Mouse (Mus musculus) hindbrain, embryonic 15.5 days (tissue): ENCODE data around the gene Top1. TPM values are rescaled to one million over a fixed set of nuclear protein-coding genes. Genes with fewer than 3 reads are reported as not detected.

Experiments used
- ATAC-seq: fragments of 200-750 bp; cut with Nextera tagmentation; 2 replicates; pipeline ENCODE4 v1.8.0; 2017; ENCODE audit warnings: low read depth, moderate number of reproducible peaks, moderate TSS enrichment; ENCODE audit not compliant: low FRiP score
- H3K27ac ChIP-seq: fragments of 300-500 bp; sonication (generic); replicated peaks from 2 replicates; pipeline ENCODE4 v1.5.1; 2015; ENCODE audit warnings: mild to moderate bottlenecking, inconsistent platforms
- H3K27me3 ChIP-seq: fragments of 300-500 bp; sonication (generic); 2 replicates; pipeline ENCODE4 v1.6.1; 2015; ENCODE audit warnings: control low read depth, inconsistent platforms
- H3K36me3 ChIP-seq: fragments of 300-500 bp; sonication (generic); 2 replicates; pipeline ENCODE4 v1.6.1; 2015; ENCODE audit warnings: control low read depth, inconsistent platforms
- H3K4me1 ChIP-seq: fragments of 300-500 bp; sonication (generic); replicated peaks from 2 replicates; pipeline ENCODE4 v1.6.1; 2015; ENCODE audit warnings: control low read depth, inconsistent platforms
- H3K4me2 ChIP-seq: fragments of 300-500 bp; sonication (generic); 2 replicates; pipeline ENCODE4 v1.6.1; 2015; ENCODE audit warnings: moderate library complexity, mild to moderate bottlenecking, inconsistent platforms
- H3K4me3 ChIP-seq: fragments of 300-500 bp; sonication (generic); 2 replicates; pipeline ENCODE4 v1.5.1; 2015; ENCODE audit warnings: mild to moderate bottlenecking, inconsistent platforms
- H3K9ac ChIP-seq: fragments of 300-500 bp; sonication (generic); 2 replicates; pipeline ENCODE4 v1.6.1; 2015; ENCODE audit warnings: inconsistent platforms
- H3K9me3 ChIP-seq: fragments of 300-500 bp; sonication (generic); 2 replicates; pipeline ENCODE4 v1.6.1; 2016; ENCODE audit warnings: control low read depth, inconsistent platforms
- WGBS: fragments of 180-500 bp; shearing (Covaris S2); methylation state at CpG from one replicate; pipeline ENCODE4 v1.1.7; 2015; 5-methylcytosine and 5-hydroxymethylcytosine counted together
- polyA plus RNA-seq: library from polyadenylated mRNA; unstranded; fragments of >200 nt; fragmentation: Nextera tagmentation; extraction: Ambion mirVana; gene quantifications from 2 replicates; pipeline ENCODE4 v1.2.1, GENCODE M21; 2015

Gene Top1
- 66.2 and 69.7 TPM in 2 replicates for polyA plus RNA-seq

GRCm38 (mm10) chr2:160645614-160646137, at the start of gene Top1:
Gene Top1, plus strand, starts transcription at chr2:160645888.
- peak within 1 kb of the TSS; percentile 99 for H3K27ac ChIP-seq
- H3K9me3 ChIP-seq = no peaks in the 10 kb centered on the region
- peaks cover 26% of the 10 kb centered on the region for H3K4me1 ChIP-seq
- peak; percentile 99 for ATAC-seq
- peak within 1 kb of the TSS; percentile 71 for H3K4me3 ChIP-seq
- H3K9ac ChIP-seq = peak within 1 kb of the TSS; percentile 94
- H3K27me3 ChIP-seq = no peaks in the 10 kb centered on the region
- under 1% methylated on average over 50 of the region's 50 CpGs for WGBS
- peak within 1 kb of the TSS; percentile 68 for H3K4me2 ChIP-seq
- H3K36me3 ChIP-seq = no peaks in the 10 kb centered on the region

- H3K27me3 ChIP-seq = no peaks in the 10 kb centered on the region; the same call in 1 of the 2 replicates
- H3K9me3 ChIP-seq = no peaks in the 10 kb centered on the region
- H3K4me2 ChIP-seq = no peak overlapping the region
- H3K36me3 ChIP-seq = no peaks in the 10 kb centered on the region
- H3K27ac ChIP-seq = no peak overlapping the region
- peak; percentile 80 for ATAC-seq
- H3K4me3 ChIP-seq = no peak overlapping the region
- H3K9ac ChIP-seq = no peak overlapping the region
- no peaks in the 10 kb centered on the region for H3K4me1 ChIP-seq
- WGBS = 30% methylated on average over 12 of the region's 12 CpGs
Measured at GRCm38 (mm10) chr2:160597582-160598281, 48.0 kb upstream of the Top1 start.

DNA sequence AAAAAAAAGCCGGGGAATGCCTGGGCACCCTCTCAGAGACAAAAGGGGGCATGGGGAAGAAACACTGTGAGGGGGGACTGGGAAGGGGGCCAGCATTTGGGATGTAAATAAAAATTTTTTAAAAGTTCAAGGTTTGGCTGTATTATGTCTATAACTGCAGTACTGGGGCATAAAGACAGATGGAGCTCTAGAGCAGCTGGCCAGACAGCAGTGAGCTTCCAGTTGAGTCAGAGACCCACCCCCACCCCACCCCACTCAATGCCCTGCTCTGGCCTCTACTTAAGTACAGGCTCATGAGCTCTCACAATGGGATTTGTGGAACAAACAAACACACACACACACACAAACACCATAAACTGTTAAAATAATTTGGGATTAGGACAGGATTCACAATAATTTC, 43.9 kb upstream of the Top1 start:
- no peaks in the 10 kb centered on the region for H3K9me3 ChIP-seq
- no peak overlapping the region for H3K4me2 ChIP-seq
- no peaks in the 10 kb centered on the region for H3K4me1 ChIP-seq
- no peaks in the 10 kb centered on the region for H3K36me3 ChIP-seq
- H3K9ac ChIP-seq = no peak overlapping the region
- H3K4me3 ChIP-seq = no peak overlapping the region
- no peak for ATAC-seq
- H3K27ac ChIP-seq = no peak overlapping the region
- 89% methylated on average over 1 of the region's 1 CpGs for WGBS
- no peaks in the 10 kb centered on the region for H3K27me3 ChIP-seq

GRCm38 (mm10) chr2:160603154-160603933, 42.3 kb upstream of the Top1 start:
- WGBS = 58% methylated on average over 10 of the region's 10 CpGs

GRCm38 (mm10) chr2:160610012-160610411, 35.7 kb upstream of the Top1 start:
- Histone ChIP-seq H3K27me3 (no peaks in the 10 kb centered on the region), H3K4me2 (no peak overlapping the region), H3K27ac (no peak overlapping the region), H3K9me3 (no peaks in the 10 kb centered on the region), H3K36me3 (no peaks in the 10 kb centered on the region), H3K4me3 (no peak overlapping the region), H3K9ac (no peak overlapping the region), H3K4me1 (no peaks in the 10 kb centered on the region)
- WGBS = 52% methylated on average over 2 of the region's 2 CpGs
- ATAC-seq = peak; percentile 82; the same call in 1 of the 2 replicates

More at GRCm38 (mm10) chr2:160603154-160603933, 42.3 kb upstream of the Top1 start:
- no peak for ATAC-seq
- H3K4me3 ChIP-seq = no peak overlapping the region
- no peak overlapping the region for H3K9ac ChIP-seq
- no peaks in the 10 kb centered on the region for H3K27me3 ChIP-seq
- H3K27ac ChIP-seq = no peak overlapping the region
- no peaks in the 10 kb centered on the region for H3K4me1 ChIP-seq
- no peaks in the 10 kb centered on the region for H3K36me3 ChIP-seq
- no peak overlapping the region for H3K4me2 ChIP-seq
- H3K9me3 ChIP-seq = no peaks in the 10 kb centered on the region

- no peak overlapping the region for H3K4me2 ChIP-seq
- no peak overlapping the region for H3K27ac ChIP-seq
- ATAC-seq = no peak
- H3K9ac ChIP-seq = no peak overlapping the region
- H3K4me3 ChIP-seq = no peak overlapping the region
- no peaks in the 10 kb centered on the region for H3K27me3 ChIP-seq
- no peaks in the 10 kb centered on the region for H3K4me1 ChIP-seq
- WGBS = 71% methylated on average over 5 of the region's 5 CpGs
- H3K9me3 ChIP-seq = no peaks in the 10 kb centered on the region
- no peaks in the 10 kb centered on the region for H3K36me3 ChIP-seq
Measured at GRCm38 (mm10) chr2:160613186-160613919, 32.3 kb upstream of the Top1 start.

DNA sequence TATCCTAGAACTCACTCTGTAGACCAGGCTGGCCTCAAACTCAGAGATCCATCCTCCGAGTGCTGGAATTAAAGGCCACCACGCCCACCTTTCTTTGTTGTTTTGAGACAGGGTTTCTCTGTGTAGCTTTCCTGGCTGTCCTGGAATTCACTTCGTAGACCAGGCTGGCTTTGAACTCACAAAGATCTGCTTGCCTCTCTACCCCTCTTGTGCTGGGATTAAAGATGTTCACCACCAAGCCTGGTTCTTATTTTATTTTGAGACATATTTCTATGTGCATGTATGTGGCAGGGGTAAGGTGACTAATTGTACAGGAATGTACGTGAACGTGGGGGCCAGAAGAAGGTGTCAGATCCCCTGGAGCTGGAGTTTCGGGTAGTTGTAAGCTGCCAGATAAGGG, 27.9 kb upstream of the Top1 start:
- Histone ChIP-seq H3K4me1 (peaks cover 12% of the 10 kb centered on the region; the same call in 1 of the 2 replicates), H3K4me2 (no peak overlapping the region), H3K36me3 (no peaks in the 10 kb centered on the region), H3K9ac (no peak overlapping the region), H3K4me3 (no peak overlapping the region), H3K27me3 (no peaks in the 10 kb centered on the region), H3K27ac (no peak overlapping the region), H3K9me3 (no peaks in the 10 kb centered on the region)
- 86% methylated on average over 6 of the region's 6 CpGs for WGBS
- ATAC-seq = no peak

GRCm38 (mm10) chr2:160618619-160619220, 27.0 kb upstream of the Top1 start:
- Histone ChIP-seq H3K9me3 (no peaks in the 10 kb centered on the region), H3K4me1 (peaks cover 12% of the 10 kb centered on the region; the same call in 1 of the 2 replicates), H3K27ac (no peak overlapping the region), H3K4me3 (no peak overlapping the region), H3K36me3 (no peaks in the 10 kb centered on the region), H3K27me3 (no peaks in the 10 kb centered on the region), H3K9ac (no peak overlapping the region), H3K4me2 (no peak overlapping the region)
- 45% methylated on average over 6 of the region's 6 CpGs for WGBS
- no peak for ATAC-seq

DNA sequence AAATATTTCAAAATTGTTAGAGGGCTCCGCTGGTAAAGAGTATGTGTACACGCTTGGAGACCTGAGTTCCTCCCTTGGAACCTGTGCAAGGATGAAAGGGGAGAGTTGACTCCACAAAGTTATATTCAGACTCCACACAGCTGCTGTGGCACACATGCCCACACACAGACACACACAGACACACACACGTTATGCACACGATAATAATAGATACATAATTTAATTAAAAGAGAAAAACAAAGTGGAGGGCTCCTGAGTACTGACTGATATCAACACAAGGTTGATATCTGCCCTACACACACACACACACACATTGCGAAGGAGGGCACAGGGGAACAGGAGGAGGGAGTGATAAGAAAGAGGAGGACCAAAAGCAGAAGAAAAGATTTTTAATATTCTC, 26.4 kb upstream of the Top1 start:
- Histone ChIP-seq H3K4me3 (no peak overlapping the region), H3K4me1 (peaks cover 12% of the 10 kb centered on the region; the same call in 1 of the 2 replicates), H3K4me2 (no peak overlapping the region), H3K27me3 (no peaks in the 10 kb centered on the region), H3K27ac (no peak overlapping the region), H3K9ac (no peak overlapping the region), H3K9me3 (no peaks in the 10 kb centered on the region), H3K36me3 (no peaks in the 10 kb centered on the region)
- no peak for ATAC-seq
- 76% methylated on average over 5 of the region's 5 CpGs for WGBS

DNA sequence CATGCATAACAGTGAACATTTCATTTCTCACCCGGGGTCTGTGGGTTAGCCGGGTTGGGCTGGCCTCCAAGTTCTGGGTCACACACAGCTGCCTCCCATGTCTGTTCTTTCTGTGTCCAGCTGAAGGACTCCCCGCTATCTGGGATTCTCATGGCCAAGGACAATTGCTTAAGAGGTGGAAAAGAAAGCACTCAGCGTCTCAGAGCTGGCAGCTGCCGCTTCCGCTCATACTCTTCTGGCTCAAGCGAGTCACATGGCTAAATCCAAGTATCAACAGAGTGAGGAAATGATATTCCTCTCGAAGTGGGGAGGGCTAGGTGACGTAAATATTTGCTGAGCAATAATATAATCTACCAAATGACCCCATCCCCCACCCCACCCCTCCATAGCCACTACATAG, 25.9 kb upstream of the Top1 start:
- Histone ChIP-seq H3K4me1 (peaks cover 12% of the 10 kb centered on the region; the same call in 1 of the 2 replicates), H3K36me3 (no peaks in the 10 kb centered on the region), H3K4me3 (no peak overlapping the region), H3K27me3 (no peaks in the 10 kb centered on the region), H3K9me3 (no peaks in the 10 kb centered on the region), H3K9ac (no peak overlapping the region), H3K27ac (no peak overlapping the region), H3K4me2 (no peak overlapping the region)
- ATAC-seq = no peak
- 51% methylated on average over 9 of the region's 9 CpGs for WGBS

DNA sequence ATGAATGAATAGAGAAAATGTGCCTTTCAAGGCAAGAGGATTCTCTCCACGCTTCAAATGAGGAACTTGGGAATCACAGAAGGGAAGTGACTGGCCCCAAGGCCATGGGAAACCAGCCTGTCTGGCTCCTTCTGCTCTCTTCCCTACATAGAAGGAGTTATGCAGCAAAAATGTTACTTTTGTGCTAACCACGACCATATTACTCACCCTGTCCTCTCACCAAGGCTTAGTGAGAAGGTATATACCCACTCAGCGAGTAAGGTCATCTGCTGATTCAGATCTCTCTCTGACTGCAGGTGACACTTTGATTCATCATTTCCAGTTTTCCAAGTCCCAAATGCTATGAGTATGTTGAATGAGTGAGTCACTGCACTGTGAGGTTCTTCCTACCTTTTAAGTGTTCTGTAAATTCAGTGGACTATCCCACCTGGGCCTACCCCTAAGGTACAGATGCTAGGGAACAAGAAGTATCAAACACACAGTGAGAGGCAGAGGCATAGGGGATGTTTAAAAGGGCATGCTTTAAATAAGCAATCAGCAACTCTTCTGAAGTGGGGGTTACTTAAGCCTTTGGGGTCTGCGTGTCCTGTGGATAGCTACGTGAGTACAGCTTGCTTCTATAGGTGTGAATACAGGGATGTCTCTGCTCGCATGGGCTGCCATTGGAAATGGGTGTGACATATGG, 25.3 kb upstream of the Top1 start:
- H3K27me3 ChIP-seq = no peaks in the 10 kb centered on the region
- H3K4me2 ChIP-seq = no peak overlapping the region
- H3K9me3 ChIP-seq = no peaks in the 10 kb centered on the region
- H3K36me3 ChIP-seq = no peaks in the 10 kb centered on the region
- H3K4me1 ChIP-seq = peaks cover 12% of the 10 kb centered on the region; the same call in 1 of the 2 replicates
- H3K4me3 ChIP-seq = no peak overlapping the region
- no peak for ATAC-seq
- no peak overlapping the region for H3K9ac ChIP-seq
- 82% methylated on average over 6 of the region's 6 CpGs for WGBS
- H3K27ac ChIP-seq = no peak overlapping the region
